Mouse (Mus musculus): ENCODE data around the gene Armc9.

- TF ChIP-seq POLR2A (IDR thresholded peaks at IDR 0.05; ENCODE audit: borderline replicate concordance, extremely low read depth, low read depth, low read length) (no peak), CTCF (IDR thresholded peaks at IDR 0.05; ENCODE audit: insufficient read depth, low read length) (no peak)
Measured at GRCm38 (mm10) chr1:86309270-86309833, 154.8 kb downstream of the Armc9 start.

All from lung, adult 2 months (tissue).